Mouse (Mus musculus) midbrain, embryonic 10.5 days (tissue): Measurements from ENCODE around the gene Vmn1r188. TPM values are rescaled to one million over a fixed set of nuclear protein-coding genes. Genes with fewer than 3 reads are reported as not detected.
"Not testable (repeated sequence)": the region's sequence is repeated elsewhere in the genome, so short reads cannot be mapped to it uniquely, and the experiment has no call there.

Source experiments
- DNase-seq: peaks from one replicate; pipeline ENCODE4 v3.0.0-alpha.2; 2017; ENCODE audit warnings: low spot score
- H3K27ac ChIP-seq: fragments of 300-500 bp; sonication (generic); replicated peaks from 2 replicates; pipeline ENCODE4 v1.5.1; 2016; ENCODE audit warnings: mild to moderate bottlenecking
- H3K27me3 ChIP-seq: fragments of 300-500 bp; sonication (generic); 2 replicates; pipeline ENCODE4 v1.6.1; 2016; ENCODE audit warnings: low read depth, mild to moderate bottlenecking; ENCODE audit not compliant: poor library complexity, severe bottlenecking
- H3K36me3 ChIP-seq: fragments of 300-500 bp; sonication (generic); 2 replicates; pipeline ENCODE4 v1.6.1; 2016; ENCODE audit warnings: mild to moderate bottlenecking, moderate library complexity
- H3K4me1 ChIP-seq: fragments of 300-500 bp; sonication (generic); 2 replicates; pipeline ENCODE4 v1.6.1; 2016
- H3K4me3 ChIP-seq: fragments of 300-500 bp; sonication (generic); 2 replicates; pipeline ENCODE4 v1.5.1; 2016; ENCODE audit warnings: mild to moderate bottlenecking, moderate library complexity
- H3K9me3 ChIP-seq: fragments of 300-500 bp; sonication (generic); replicated peaks from 2 replicates; pipeline ENCODE4 v1.6.1; 2016; ENCODE audit warnings: mild to moderate bottlenecking
- WGBS: fragments of 180-500 bp; shearing (Covaris S2); methylation state at CpG from one replicate; pipeline ENCODE4 v1.1.7; 2016; 5-methylcytosine and 5-hydroxymethylcytosine counted together
- microRNA-seq: library from miRNA; unstranded; fragments of <30 nt; microRNA quantifications from one replicate; pipeline ENCODE4, GENCODE M21; 2017
- polyA plus RNA-seq: library from polyadenylated mRNA; unstranded; fragments of >200 nt; fragmentation: Nextera tagmentation; extraction: Ambion mirVana; gene quantifications from 2 replicates; pipeline ENCODE4 v1.2.1, GENCODE M21; 2016

Vmn1r188 gene
- polyA plus RNA-seq, 1 experiment from 2014 or later, result not detected

- 81% methylated on average over 1 of the region's 1 CpGs for WGBS
- Histone ChIP-seq H3K36me3 (no peaks in the 10 kb centered on the region), H3K27ac (no peak overlapping the region), H3K27me3 (no peaks in the 10 kb centered on the region), H3K9me3 (peaks cover under 1% of the 10 kb centered on the region; the same call in 1 of the 2 replicates), H3K4me3 (no peak overlapping the region), H3K4me1 (no peaks in the 10 kb centered on the region)
- no peak for DNase-seq
These were observed 22.8 kb upstream of the Vmn1r188 start for GRCm38 (mm10) chr13:22061422-22061821.

GRCm38 (mm10) chr13:22063468-22063867 is 20.8 kb upstream of the Vmn1r188 start:
- H3K4me1 ChIP-seq, result no peaks in the 10 kb centered on the region
- H3K4me3 ChIP-seq, result no peak overlapping the region
- peaks cover 3% of the 10 kb centered on the region; the same call in 1 of the 2 replicates for H3K9me3 ChIP-seq
- H3K27me3 ChIP-seq, result no peaks in the 10 kb centered on the region
- H3K36me3 ChIP-seq, result no peaks in the 10 kb centered on the region
- 77% methylated on average over 1 of the region's 1 CpGs for WGBS
- DNase-seq, result no peak
- no peak overlapping the region for H3K27ac ChIP-seq

- H3K27ac ChIP-seq, H3K36me3 ChIP-seq, DNase-seq, H3K4me3 ChIP-seq, H3K9me3 ChIP-seq, H3K27me3 ChIP-seq, H3K4me1 ChIP-seq: not testable (repeated sequence)
- 91% methylated on average over 2 of the region's 2 CpGs for WGBS
These were observed 21.5 kb downstream of the Vmn1r188 start, which contains the start of gene Vmn1r189 for GRCm38 (mm10) chr13:22105724-22106123. Vmn1r189 (minus strand) TSS chr13:22105824.

- not testable (repeated sequence) for H3K36me3 ChIP-seq, H3K27ac ChIP-seq, H3K9me3 ChIP-seq, H3K4me3 ChIP-seq, DNase-seq, H3K4me1 ChIP-seq, H3K27me3 ChIP-seq
- WGBS, result 78% methylated on average over 5 of the region's 5 CpGs
These were observed 52.5 kb downstream of the Vmn1r188 start for GRCm38 (mm10) chr13:22136495-22137293.

Small RNAs within 50 kb of the gene (microRNA-seq; reads per million reads assigned to microRNA genes)
- not detected for gene Gm26300
- gene Gm44390, result not detected
- not detected for gene Gm44486

Other genes starting within 250 kb of the Vmn1r188 start
- 23.8 and 24.8 TPM in 2 replicates for gene Zfp184, start 139.3 kb upstream of the Vmn1r188 start, polyA plus RNA-seq
- 0.11 TPM in 1 of 2 replicates, not detected in the other for gene Pom121l2, start 103.2 kb upstream of the Vmn1r188 start, polyA plus RNA-seq
- not detected in 2 replicates for gene Prss16, start 74.7 kb upstream of the Vmn1r188 start, polyA plus RNA-seq
- gene Hist1h2ah, start 48.9 kb upstream of the Vmn1r188 start, polyA plus RNA-seq, result 10.6 and 11.4 TPM in 2 replicates
- 9.4 and 9.7 TPM in 2 replicates for gene Hist1h2bk, start 48.6 kb upstream of the Vmn1r188 start, polyA plus RNA-seq
- gene Hist1h4i, start 43.1 kb upstream of the Vmn1r188 start, polyA plus RNA-seq, result 51.3 and 52.5 TPM in 2 replicates
- 64.8 and 64.9 TPM in 2 replicates for gene Hist1h2ag, start 41.5 kb upstream of the Vmn1r188 start, polyA plus RNA-seq
- gene Hist1h2bj, start 41.2 kb upstream of the Vmn1r188 start, polyA plus RNA-seq, result 14.7 and 16.2 TPM in 2 replicates
- gene Vmn1r189, start 21.4 kb downstream of the Vmn1r188 start, polyA plus RNA-seq, result not detected in 2 replicates
- not detected in 2 replicates for gene Vmn1r191, start 99.5 kb downstream of the Vmn1r188 start, polyA plus RNA-seq
- not detected in 2 replicates for gene Vmn1r192, start 106.7 kb downstream of the Vmn1r188 start, polyA plus RNA-seq
- not detected in 2 replicates for gene Vmn1r193, start 138.7 kb downstream of the Vmn1r188 start, polyA plus RNA-seq
- gene Vmn1r194, start 159.8 kb downstream of the Vmn1r188 start, polyA plus RNA-seq, result not detected in 2 replicates
- gene Vmn1r195, start 186.1 kb downstream of the Vmn1r188 start, polyA plus RNA-seq, result not detected in 2 replicates
- not detected in 2 replicates for gene Vmn1r196, start 205.5 kb downstream of the Vmn1r188 start, polyA plus RNA-seq
- gene Vmn1r197, start 240.1 kb downstream of the Vmn1r188 start, polyA plus RNA-seq, result not detected in 2 replicates